Mouse (Mus musculus): Measurements from ENCODE around the gene Slc16a2. TPM values are rescaled to one million over a fixed set of nuclear protein-coding genes. Genes with fewer than 3 reads are reported as not detected.
"Not testable (repeated sequence)": the region's sequence is repeated elsewhere in the genome, so short reads cannot be mapped to it uniquely, and the experiment has no call there.

Slc16a2 gene
- polyA plus RNA-seq, 1 experiment from 2014 or later, result 21.4 TPM

GRCm38 (mm10) chrX:103694381-103694780, 127.4 kb downstream of the Slc16a2 start:
- H3K4me3 ChIP-seq (ENCODE audit: low read depth, low read length), result no peak overlapping the region
- no peaks in the 10 kb centered on the region for H3K36me3 ChIP-seq (ENCODE audit: insufficient read depth, low read length)
- DNase-seq (ENCODE audit: low spot score), result no peak
- H3K4me1 ChIP-seq (ENCODE audit: insufficient read depth, low read depth, low read length), result no peaks in the 10 kb centered on the region
- no peak overlapping the region for H3K27ac ChIP-seq (ENCODE audit: low read length)
- TF ChIP-seq CTCF (IDR thresholded peaks at IDR 0.05) (no peak), EP300 (IDR thresholded peaks at IDR 0.05) (no peak)
- no peaks in the 10 kb centered on the region for H3K9me3 ChIP-seq (ENCODE audit: low read length)
- WGBS, result 34% methylated on average over 10 of the region's 10 CpGs
- H3K4me2 ChIP-seq (replicated peaks; ENCODE audit: low read depth, low read length), result no peak overlapping the region
- no peak overlapping the region for H3K9ac ChIP-seq (replicated peaks; ENCODE audit: low read depth)
- H3K27me3 ChIP-seq (replicated peaks; ENCODE audit: insufficient read depth, low read length), result peaks cover 3% of the 10 kb centered on the region; the same call in 1 of the 2 replicates
- no peak for ATAC-seq

GRCm38 (mm10) chrX:103692916-103693315, 128.9 kb downstream of the Slc16a2 start:
- Histone ChIP-seq H3K4me2 (replicated peaks; ENCODE audit: low read depth, low read length) (no peak overlapping the region), H3K27ac (ENCODE audit: low read length) (no peak overlapping the region), H3K9ac (replicated peaks; ENCODE audit: low read depth) (no peak overlapping the region), H3K4me3 (ENCODE audit: low read depth, low read length) (no peak overlapping the region), H3K9me3 (ENCODE audit: low read length) (no peaks in the 10 kb centered on the region), H3K36me3 (ENCODE audit: insufficient read depth, low read length) (no peaks in the 10 kb centered on the region), H3K27me3 (replicated peaks; ENCODE audit: insufficient read depth, low read length) (peaks cover 7% of the 10 kb centered on the region; the same call in 1 of the 2 replicates), H3K4me1 (ENCODE audit: insufficient read depth, low read depth, low read length) (no peaks in the 10 kb centered on the region)
- WGBS, result 80% methylated on average over 5 of the region's 5 CpGs
- ATAC-seq (no peak), DNase-seq (ENCODE audit: low spot score) (no peak)
- TF ChIP-seq EP300 (IDR thresholded peaks at IDR 0.05) (no peak), CTCF (IDR thresholded peaks at IDR 0.05) (no peak)

- peaks cover 4% of the 10 kb centered on the region; the same call in 1 of the 2 replicates for H3K27me3 ChIP-seq (replicated peaks; ENCODE audit: insufficient read depth, low read length)
- TF ChIP-seq CTCF (IDR thresholded peaks at IDR 0.05) (no peak), EP300 (IDR thresholded peaks at IDR 0.05) (no peak)
Measured at GRCm38 (mm10) chrX:103688551-103688950, 133.2 kb downstream of the Slc16a2 start.

GRCm38 (mm10) chrX:103674674-103675073, 147.1 kb downstream of the Slc16a2 start:
- WGBS, result 21% methylated on average over 2 of the region's 2 CpGs
- ATAC-seq, result no peak

More at GRCm38 (mm10) chrX:103688551-103688950, 133.2 kb downstream of the Slc16a2 start:
- Histone ChIP-seq H3K9ac (replicated peaks; ENCODE audit: low read depth) (no peak overlapping the region), H3K4me2 (replicated peaks; ENCODE audit: low read depth, low read length) (no peak overlapping the region), H3K9me3 (ENCODE audit: low read length) (no peaks in the 10 kb centered on the region), H3K4me3 (ENCODE audit: low read depth, low read length) (no peak overlapping the region), H3K27ac (ENCODE audit: low read length) (no peak overlapping the region), H3K36me3 (ENCODE audit: insufficient read depth, low read length) (no peaks in the 10 kb centered on the region), H3K4me1 (ENCODE audit: insufficient read depth, low read depth, low read length) (no peaks in the 10 kb centered on the region)
- ATAC-seq (no peak), DNase-seq (ENCODE audit: low spot score) (no peak)
- 81% methylated on average over 2 of the region's 2 CpGs for WGBS

GRCm38 (mm10) chrX:103673761-103674160, 148.0 kb downstream of the Slc16a2 start:
- no peaks in the 10 kb centered on the region for H3K27me3 ChIP-seq (replicated peaks; ENCODE audit: insufficient read depth, low read length)

More at GRCm38 (mm10) chrX:103674674-103675073, 147.1 kb downstream of the Slc16a2 start:
- TF ChIP-seq CTCF (IDR thresholded peaks at IDR 0.05) (peak; percentile 60), EP300 (IDR thresholded peaks at IDR 0.05) (no peak)
- H3K9me3 ChIP-seq (ENCODE audit: low read length), result no peaks in the 10 kb centered on the region
- H3K27me3 ChIP-seq (replicated peaks; ENCODE audit: insufficient read depth, low read length), result no peaks in the 10 kb centered on the region
- H3K36me3 ChIP-seq (ENCODE audit: insufficient read depth, low read length), result no peaks in the 10 kb centered on the region
- no peak overlapping the region for H3K27ac ChIP-seq (ENCODE audit: low read length)
- DNase-seq (ENCODE audit: low spot score), result peak; percentile 50
- H3K4me3 ChIP-seq (ENCODE audit: low read depth, low read length), result no peak overlapping the region
- no peak overlapping the region for H3K9ac ChIP-seq (replicated peaks; ENCODE audit: low read depth)
- no peak overlapping the region for H3K4me2 ChIP-seq (replicated peaks; ENCODE audit: low read depth, low read length)
- no peaks in the 10 kb centered on the region for H3K4me1 ChIP-seq (ENCODE audit: insufficient read depth, low read depth, low read length)

GRCm38 (mm10) chrX:103670245-103670644, 151.5 kb downstream of the Slc16a2 start:
- ATAC-seq, result no peak
- no peaks in the 10 kb centered on the region for H3K4me1 ChIP-seq (ENCODE audit: insufficient read depth, low read depth, low read length)

More at GRCm38 (mm10) chrX:103673761-103674160, 148.0 kb downstream of the Slc16a2 start:
- Histone ChIP-seq H3K36me3 (ENCODE audit: insufficient read depth, low read length) (no peaks in the 10 kb centered on the region), H3K4me1 (ENCODE audit: insufficient read depth, low read depth, low read length) (no peaks in the 10 kb centered on the region), H3K9me3 (ENCODE audit: low read length) (no peaks in the 10 kb centered on the region), H3K9ac (replicated peaks; ENCODE audit: low read depth) (no peak overlapping the region), H3K4me2 (replicated peaks; ENCODE audit: low read depth, low read length) (no peak overlapping the region), H3K4me3 (ENCODE audit: low read depth, low read length) (no peak overlapping the region), H3K27ac (ENCODE audit: low read length) (no peak overlapping the region)
- DNase-seq (ENCODE audit: low spot score), result no peak
- no peak for TF ChIP-seq CTCF (IDR thresholded peaks at IDR 0.05)
- TF ChIP-seq EP300 (IDR thresholded peaks at IDR 0.05), result no peak
- 77% methylated on average over 3 of the region's 3 CpGs for WGBS
- no peak for ATAC-seq

GRCm38 (mm10) chrX:103664445-103664844, 157.3 kb downstream of the Slc16a2 start:
- H3K9ac ChIP-seq (replicated peaks; ENCODE audit: low read depth); H3K36me3 ChIP-seq (ENCODE audit: insufficient read depth, low read length); DNase-seq (ENCODE audit: low spot score); H3K4me2 ChIP-seq (replicated peaks; ENCODE audit: low read depth, low read length); H3K27ac ChIP-seq (ENCODE audit: low read length); H3K4me3 ChIP-seq (ENCODE audit: low read depth, low read length); H3K9me3 ChIP-seq (ENCODE audit: low read length); ATAC-seq; H3K4me1 ChIP-seq (ENCODE audit: insufficient read depth, low read depth, low read length); H3K27me3 ChIP-seq (replicated peaks; ENCODE audit: insufficient read depth, low read length): not testable (repeated sequence)
- WGBS, result 71% methylated on average over 10 of the region's 10 CpGs

More at GRCm38 (mm10) chrX:103670245-103670644, 151.5 kb downstream of the Slc16a2 start:
- no peak for TF ChIP-seq CTCF (IDR thresholded peaks at IDR 0.05)
- TF ChIP-seq EP300 (IDR thresholded peaks at IDR 0.05), result no peak
- Histone ChIP-seq H3K9ac (replicated peaks; ENCODE audit: low read depth) (no peak overlapping the region), H3K27ac (ENCODE audit: low read length) (no peak overlapping the region), H3K36me3 (ENCODE audit: insufficient read depth, low read length) (no peaks in the 10 kb centered on the region), H3K9me3 (ENCODE audit: low read length) (no peaks in the 10 kb centered on the region), H3K4me3 (ENCODE audit: low read depth, low read length) (no peak overlapping the region), H3K4me2 (replicated peaks; ENCODE audit: low read depth, low read length) (no peak overlapping the region), H3K27me3 (replicated peaks; ENCODE audit: insufficient read depth, low read length) (no peaks in the 10 kb centered on the region)
- no peak for DNase-seq (ENCODE audit: low spot score)

All from lung, postnatal 0 days (tissue).